Comparison of ENCODE assay signal across 1 mouse cellular context in genomic region chr16:17233702-17234498, GRCm38 (mm10).
TF ChIP-seq lines count a peak whose summit lies in the region.

No protein-coding gene starts in this region.

TF ChIP-seq in CH12.LX, 34 proteins besides CTCF, POLR2A, EP300 and RAD21 (continued from another document):
- TF ChIP-seq POLR2AphosphoS2 (IDR thresholded peaks at IDR 0.05; ENCODE audit: low read depth, low read length) (no peak; the same call in 1 of the 2 replicates), GABPA (IDR thresholded peaks at IDR 0.05; ENCODE audit: insufficient replicate concordance, low read depth, low read length) (no peak), NELFE (IDR thresholded peaks at IDR 0.05; ENCODE audit: low read depth, low read length) (no peak), BHLHE40 (IDR thresholded peaks at IDR 0.05; ENCODE audit: low read depth, low read length) (no peak; the same call in none of the 2 replicates), USF1 (IDR thresholded peaks at IDR 0.05; ENCODE audit: low read depth, low read length) (no peak), UBTF (IDR thresholded peaks at IDR 0.05; ENCODE audit: low read depth, low read length) (no peak; the same call in 1 of the 2 replicates), ELF1 (IDR thresholded peaks at IDR 0.05; ENCODE audit: low read depth, low read length) (peak; percentile 20; the same call in 1 of the 2 replicates), ZC3H11A (IDR thresholded peaks at IDR 0.05; ENCODE audit: low read depth, low read length) (no peak), ZKSCAN1 (IDR thresholded peaks at IDR 0.05; ENCODE audit: borderline replicate concordance, low read depth, low read length) (no peak), CHD2 (IDR thresholded peaks at IDR 0.05; ENCODE audit: low read length) (no peak), ZMIZ1 (IDR thresholded peaks at IDR 0.05; ENCODE audit: low read depth, low read length) (no peak; the same call in 1 of the 2 replicates), ZNF384 (IDR thresholded peaks at IDR 0.05; ENCODE audit: low read depth, low read length) (no peak), ETS1 (conservative IDR thresholded peaks at IDR 0.05; ENCODE audit: low read depth, low read length) (peak; percentile 2; the same call in 1 of the 2 replicates), MAZ (IDR thresholded peaks at IDR 0.05; ENCODE audit: low read depth, low read length) (no peak; the same call in 1 of the 2 replicates), MEF2A (IDR thresholded peaks at IDR 0.05; ENCODE audit: borderline replicate concordance, low read depth, low read length) (peak; percentile 0; the same call in 1 of the 2 replicates), RCOR1 (conservative IDR thresholded peaks at IDR 0.05; ENCODE audit: low read depth, low read length) (0 out of 2 replicates have a peak, but pooled peaks have one; percentile 41), TBP (conservative IDR thresholded peaks at IDR 0.05; ENCODE audit: low read depth, low read length) (0 out of 2 replicates have a peak, but pooled peaks have one; percentile 44), MXI1 (IDR thresholded peaks at IDR 0.05; ENCODE audit: low read depth, low read length) (peak; percentile 67), NRF1 (IDR thresholded peaks at IDR 0.05; ENCODE audit: low read depth, low read length) (0 out of 2 replicates have a peak, but pooled peaks have one; percentile 33), E2F4 (IDR thresholded peaks at IDR 0.05; ENCODE audit: insufficient replicate concordance, low read depth, low read length) (no peak), MAFK (IDR thresholded peaks at IDR 0.05; ENCODE audit: insufficient replicate concordance, low read length) (no peak), SMC3 (IDR thresholded peaks at IDR 0.05; ENCODE audit: low read depth, low read length) (no peak), MYC (IDR thresholded peaks at IDR 0.05; ENCODE audit: low read depth, low read length) (no peak), MAX (IDR thresholded peaks at IDR 0.05; ENCODE audit: low read length) (peak; percentile 36), PAX5 (IDR thresholded peaks at IDR 0.05; ENCODE audit: low read length) (no peak)
TF ChIP-seq in CH12.LX: peak in this region for 10.
